Mouse (Mus musculus) embryonic stem cell, embryonic (primary cell): ENCODE measurements around the gene Grm4.

Experiments used
- CTCF ChIA-PET, 4 experiments: fragments of 300-600 bp in 2 of 4; fragments of 350-600 bp in 2 of 4; sonication (Branson Sonifier 250); formaldehyde crosslinking; loops; one replicate each; lab custom pipeline; 2022; ENCODE audit warnings: inconsistent platforms in 2 of 4; lab: Charles Lee
- POLR2A ChIA-PET, 4 experiments: fragments of 300-600 bp in 2 of 4; fragments of 350-600 bp in 2 of 4; sonication (Branson Sonifier 250); formaldehyde crosslinking; loops; one replicate each; lab custom pipeline; 2022; ENCODE audit warnings: antibody characterized with exemption in 4 of 4, inconsistent platforms in 1 of 4; lab: Charles Lee

Gene Grm4

GRCm38 (mm10) chr17:27497798-27498197, 23.4 kb downstream of the Grm4 start:
- POLR2A ChIA-PET, result interaction anchor here in 2 of 4 experiments (1.3 to 2.1 kb wide), 2 partner anchors 13 to 58 kb away, joined by 3 to 6 read pairs; partner anchors contain the start of gene Hmga1 (in 1 of the 2)

DNA sequence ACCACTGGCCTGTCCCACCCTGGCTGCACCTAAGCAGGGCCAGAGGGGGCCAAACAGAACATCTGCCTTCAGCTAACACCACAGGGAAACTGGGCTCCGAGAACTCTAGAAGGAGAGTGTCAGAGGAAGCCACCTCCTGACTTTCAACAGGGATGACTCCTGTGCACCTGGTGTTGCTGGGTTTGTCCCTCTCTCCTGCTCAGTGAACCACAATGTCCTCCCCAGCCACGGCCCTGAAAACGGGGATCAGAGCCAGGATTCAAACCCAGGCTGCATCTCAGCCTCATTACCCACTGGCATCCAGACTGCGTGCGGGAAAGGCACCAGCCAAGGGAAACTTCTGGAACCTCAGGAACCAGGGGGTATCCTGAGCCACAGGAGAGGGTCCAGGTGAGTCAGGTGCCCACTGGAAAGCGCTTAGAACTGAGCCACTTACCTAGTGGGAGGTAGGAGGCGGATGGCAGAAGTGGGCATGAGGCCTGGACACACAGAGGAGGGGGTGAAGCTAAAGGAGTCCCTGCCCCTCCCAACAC, 26.1 kb downstream of the Grm4 start:
- ChIA-PET CTCF (no interaction called here), POLR2A (interaction anchor here in 1 of 4 experiments (1.5 kb wide), 1 partner anchor 8 kb away, joined by 4 read pairs; no protein-coding TSS in a partner anchor)

More at GRCm38 (mm10) chr17:27497798-27498197, 23.4 kb downstream of the Grm4 start:
- CTCF ChIA-PET, result interaction anchor here in 1 of 4 experiments (0.5 kb wide), 1 partner anchor 174 kb away, joined by 3 read pairs; no protein-coding TSS in a partner anchor

GRCm38 (mm10) chr17:27493969-27494368, 27.2 kb downstream of the Grm4 start:
- CTCF ChIA-PET, result no interaction called here
- POLR2A ChIA-PET, result interaction anchor here in 1 of 4 experiments (1.5 kb wide), 1 partner anchor 10 kb away, joined by 4 read pairs; no protein-coding TSS in a partner anchor

- ChIA-PET POLR2A (no interaction called here), CTCF (no interaction called here)
Measured at GRCm38 (mm10) chr17:27493389-27493788, 27.8 kb downstream of the Grm4 start.

GRCm38 (mm10) chr17:27488173-27488823, 32.9 kb downstream of the Grm4 start:
- POLR2A ChIA-PET, result interaction anchor here in 1 of 4 experiments (0.8 to 1.2 kb wide), 2 partner anchors 10 to 14 kb away, joined by 3 to 4 read pairs; no protein-coding TSS in a partner anchor
- CTCF ChIA-PET, result interaction anchor here in 2 of 4 experiments (0.5 to 0.6 kb wide), 3 partner anchors 81 to 219 kb away, joined by 3 to 12 read pairs (median 6); no protein-coding TSS in a partner anchor

GRCm38 (mm10) chr17:27485940-27486339, 35.3 kb downstream of the Grm4 start:
- POLR2A ChIA-PET, result interaction anchor here in 2 of 4 experiments (0.6 kb wide), 2 partner anchors 75 to 130 kb away, joined by 3 read pairs; no protein-coding TSS in a partner anchor
- CTCF ChIA-PET, result no interaction called here

DNA sequence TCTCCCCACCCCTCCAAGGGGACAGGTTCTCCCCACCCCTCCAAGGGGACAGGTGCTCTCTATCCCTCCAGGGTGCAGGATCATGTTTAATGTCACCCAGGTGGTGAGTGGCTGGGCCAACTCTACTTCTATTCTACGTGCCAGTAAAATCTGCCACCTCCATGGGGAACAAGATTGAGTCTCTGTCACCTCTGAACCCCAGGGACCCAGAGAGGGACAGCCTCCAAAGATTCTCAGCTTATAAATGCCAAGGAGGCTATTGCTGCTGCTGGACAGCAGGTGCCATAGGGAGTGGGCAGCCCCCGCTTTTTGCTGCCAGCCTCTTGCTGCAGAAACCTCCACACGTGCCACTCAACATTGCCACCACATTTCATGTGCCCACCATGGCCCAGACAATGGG, 37.6 kb downstream of the Grm4 start:
- CTCF ChIA-PET, result interaction anchor here in 1 of 4 experiments (1.2 kb wide), 1 partner anchor 32 kb away, joined by 3 read pairs; no protein-coding TSS in a partner anchor
- POLR2A ChIA-PET, result no interaction called here

- ChIA-PET POLR2A (interaction anchor here (0.6 to 1.5 kb wide), 8 partner anchors 10 to 85 kb away, joined by 3 to 8 read pairs (median 4); partner anchors contain the start of gene AI413582 (in 1 of the 4)), CTCF (interaction anchor here in 3 of 4 experiments (0.7 to 1.3 kb wide), 4 partner anchors 21 to 29 kb away, joined by 3 to 9 read pairs (median 4); no protein-coding TSS in a partner anchor)
Measured at GRCm38 (mm10) chr17:27480143-27481103, 40.8 kb downstream of the Grm4 start.

- POLR2A ChIA-PET, result interaction anchor here in 2 of 4 experiments (1.4 to 1.7 kb wide), 3 partner anchors 9 to 55 kb away, joined by 3 to 12 read pairs (median 7); no protein-coding TSS in a partner anchor
- CTCF ChIA-PET, result interaction anchor here in 1 of 4 experiments (1.2 kb wide), 1 partner anchor 286 kb away, joined by 3 read pairs; no protein-coding TSS in a partner anchor
Measured at GRCm38 (mm10) chr17:27475650-27476049, 45.6 kb downstream of the Grm4 start.

GRCm38 (mm10) chr17:27466620-27467019, 54.6 kb downstream of the Grm4 start:
- ChIA-PET CTCF (interaction anchor here in 3 of 4 experiments (0.6 to 1.8 kb wide), 5 partner anchors 15 to 454 kb away, joined by 3 to 8 read pairs (median 4); no protein-coding TSS in a partner anchor), POLR2A (interaction anchor here (0.5 to 2.8 kb wide), 8 partner anchors 9 to 102 kb away, joined by 3 to 12 read pairs (median 6); no protein-coding TSS in a partner anchor)

DNA sequence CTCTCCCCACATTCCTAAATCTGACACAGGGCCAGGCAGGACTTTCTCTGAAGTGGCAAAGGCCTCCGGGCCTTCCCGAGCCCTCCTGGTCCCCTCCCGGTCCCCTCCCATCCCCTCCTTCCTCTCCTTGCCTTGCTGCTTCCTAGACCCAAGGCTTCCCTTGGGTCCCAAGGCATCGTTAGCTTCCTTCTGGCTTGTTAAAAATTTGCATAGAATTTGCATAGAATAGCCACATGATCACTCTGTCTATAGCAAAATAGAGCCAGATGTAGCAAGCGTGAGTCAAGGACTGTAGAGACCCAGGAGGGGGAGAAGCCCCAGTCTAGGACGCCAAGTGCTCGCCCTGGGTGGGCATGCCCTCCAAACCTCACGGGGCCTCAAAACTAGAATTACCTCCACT, 55.3 kb downstream of the Grm4 start:
- POLR2A ChIA-PET, result interaction anchor here in 3 of 4 experiments (0.7 to 2.8 kb wide), 10 partner anchors 9 to 254 kb away, joined by 3 to 12 read pairs (median 4); no protein-coding TSS in a partner anchor

DNA sequence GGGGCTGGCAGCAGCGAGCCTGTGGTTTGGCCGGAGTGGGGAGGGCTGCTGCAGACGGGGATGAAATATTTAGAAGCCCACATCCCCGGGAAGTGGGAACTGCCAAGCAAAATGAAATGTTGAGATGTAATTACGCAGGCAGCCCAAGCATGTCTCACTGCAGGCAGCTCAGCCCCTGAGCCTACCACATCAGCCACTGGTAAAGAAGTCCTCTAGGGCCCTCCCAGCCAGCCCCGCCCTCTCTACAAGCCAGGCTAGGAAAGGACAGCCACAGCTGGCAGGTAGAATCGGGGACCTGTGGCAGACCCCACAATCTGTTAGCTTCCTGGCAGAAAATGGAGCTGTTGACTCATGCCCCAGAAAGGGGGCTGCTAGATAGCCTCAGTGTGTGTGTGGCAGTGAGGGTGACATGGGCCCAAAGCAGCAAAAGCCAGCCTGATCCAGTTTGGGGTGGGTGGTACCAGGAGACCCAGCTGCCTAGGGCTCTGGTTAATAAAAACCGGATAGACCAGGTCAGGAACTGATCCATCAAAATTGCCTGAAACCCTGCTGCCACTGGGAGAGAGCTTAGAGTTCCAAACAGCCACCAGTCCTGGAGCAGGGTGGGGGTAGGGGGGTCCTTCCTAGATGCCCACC, 56.8 kb downstream of the Grm4 start:
- POLR2A ChIA-PET, result interaction anchor here (0.6 to 2.8 kb wide), 9 partner anchors 9 to 252 kb away, joined by 3 to 14 read pairs (median 4); no protein-coding TSS in a partner anchor
- CTCF ChIA-PET, result interaction anchor here in 3 of 4 experiments (1.0 to 1.8 kb wide), 4 partner anchors 9 to 16 kb away, joined by 3 to 6 read pairs (median 4); no protein-coding TSS in a partner anchor

More for the DNA sequence above, 55.3 kb downstream of the Grm4 start:
- CTCF ChIA-PET, result interaction anchor here in 3 of 4 experiments (0.6 to 1.8 kb wide), 5 partner anchors 11 to 17 kb away, joined by 3 to 8 read pairs (median 6); no protein-coding TSS in a partner anchor

GRCm38 (mm10) chr17:27459979-27460378, 61.2 kb downstream of the Grm4 start:
- ChIA-PET POLR2A (interaction anchor here (0.6 to 0.9 kb wide), 5 partner anchors 42 to 326 kb away, joined by 3 to 14 read pairs (median 3); partner anchors contain the start of genes Hmga1 (in 1 of the 4) and Uqcc2 (in 1 of the 4)), CTCF (interaction anchor here (0.5 to 1.7 kb wide), 4 partner anchors 8 to 821 kb away, joined by 3 to 7 read pairs (median 3); no protein-coding TSS in a partner anchor)

DNA sequence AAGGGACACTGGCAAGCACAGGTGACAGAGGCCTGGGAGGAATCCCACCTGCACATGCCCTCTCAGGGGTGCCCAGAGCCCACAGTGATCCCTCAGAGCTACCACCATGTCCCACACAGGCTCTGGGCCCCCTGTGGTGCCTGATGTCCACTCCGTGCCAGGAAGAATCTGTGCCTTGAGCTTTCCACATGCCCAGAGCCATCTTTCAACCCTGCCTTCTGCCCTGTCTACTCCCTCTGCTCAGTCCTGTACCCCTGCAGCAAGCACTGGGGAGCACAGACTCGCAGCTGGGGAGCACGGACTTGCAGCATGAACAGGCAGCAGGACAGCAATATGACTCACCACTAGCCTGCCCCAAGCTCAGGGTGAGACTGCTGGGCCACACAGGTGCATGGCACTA, 62.0 kb downstream of the Grm4 start:
- CTCF ChIA-PET, result interaction anchor here in 3 of 4 experiments (0.7 to 1.7 kb wide), 3 partner anchors 8 to 305 kb away, joined by 3 to 7 read pairs (median 4); no protein-coding TSS in a partner anchor
- POLR2A ChIA-PET, result interaction anchor here in 2 of 4 experiments (0.9 kb wide), 2 partner anchors 42 to 280 kb away, joined by 3 read pairs; no protein-coding TSS in a partner anchor

- ChIA-PET POLR2A (no interaction called here), CTCF (no interaction called here)
Measured at GRCm38 (mm10) chr17:27457863-27458494, 63.2 kb downstream of the Grm4 start.

DNA sequence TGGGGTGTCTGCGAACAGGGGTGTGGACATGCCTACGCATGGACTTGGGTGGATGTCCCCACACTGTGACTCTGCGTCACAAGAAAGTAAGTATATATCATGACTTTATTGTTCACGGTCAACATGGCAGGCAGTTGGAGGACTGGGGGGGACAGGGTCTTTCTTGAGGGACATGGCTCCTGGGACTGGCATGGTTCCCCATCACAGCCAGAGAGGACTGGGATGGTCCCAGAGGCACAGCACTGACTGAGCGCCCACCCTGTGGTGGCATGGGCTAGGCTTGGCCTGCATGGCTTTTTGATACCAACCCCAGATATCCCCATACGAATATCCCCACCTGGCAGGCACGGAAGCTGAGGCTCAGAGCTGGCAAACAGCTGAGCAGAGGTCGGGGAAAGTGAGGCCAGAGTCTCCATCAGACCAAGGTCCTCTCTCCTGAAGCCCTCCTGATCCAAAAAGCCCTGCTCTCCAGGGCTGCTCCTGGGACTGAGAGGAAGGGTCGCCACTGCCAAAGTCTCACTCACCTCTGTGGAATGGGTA, 64.1 kb downstream of the Grm4 start:
- ChIA-PET POLR2A (no interaction called here), CTCF (interaction anchor here in 1 of 4 experiments (1.4 kb wide), 1 partner anchor 155 kb away, joined by 3 read pairs; no protein-coding TSS in a partner anchor)
